Mouse (Mus musculus): ENCODE data around the gene Tamm41. TPM values are rescaled to one million over a fixed set of nuclear protein-coding genes. Genes with fewer than 3 reads are reported as not detected.

Gene Tamm41
- 21.6 and 22.3 TPM in 2 replicates for polyA plus RNA-seq (2012; rRNA removed)

GRCm38 (mm10) chr6:115037103-115038094 is at the start of gene Tamm41:
Tamm41 (minus strand) TSS chr6:115037876.
- DNase-seq (ENCODE audit: low read depth) = no peak

- DNase-seq (ENCODE audit: low read depth) = no peak
Measured at GRCm38 (mm10) chr6:115085274-115085841, 47.7 kb upstream of the Tamm41 start.

GRCm38 (mm10) chr6:115076781-115077575 is 39.3 kb upstream of the Tamm41 start:
- no peak for DNase-seq (ENCODE audit: low read depth)

DNA sequence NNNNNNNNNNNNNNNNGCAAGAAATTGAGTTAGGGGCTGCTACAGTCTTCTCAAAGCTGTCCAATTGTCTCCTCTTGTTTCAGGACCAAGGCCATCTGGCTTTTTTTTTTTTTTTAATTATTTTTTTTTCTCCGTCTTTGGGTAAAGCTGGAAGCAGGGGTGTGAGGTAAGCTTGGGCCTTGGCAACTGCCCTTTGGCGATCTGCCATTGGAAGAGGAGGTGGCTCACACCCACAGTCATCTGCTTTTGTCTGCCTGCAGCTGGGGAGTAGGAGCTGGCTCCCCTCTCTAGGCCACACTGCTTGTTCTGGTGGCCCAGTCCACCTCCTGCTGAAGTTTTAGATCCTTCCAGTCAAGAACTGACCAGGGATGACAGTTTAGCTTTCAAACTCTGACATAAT is 34.3 kb upstream of the Tamm41 start:
- no peak for DNase-seq (ENCODE audit: low read depth)

DNA sequence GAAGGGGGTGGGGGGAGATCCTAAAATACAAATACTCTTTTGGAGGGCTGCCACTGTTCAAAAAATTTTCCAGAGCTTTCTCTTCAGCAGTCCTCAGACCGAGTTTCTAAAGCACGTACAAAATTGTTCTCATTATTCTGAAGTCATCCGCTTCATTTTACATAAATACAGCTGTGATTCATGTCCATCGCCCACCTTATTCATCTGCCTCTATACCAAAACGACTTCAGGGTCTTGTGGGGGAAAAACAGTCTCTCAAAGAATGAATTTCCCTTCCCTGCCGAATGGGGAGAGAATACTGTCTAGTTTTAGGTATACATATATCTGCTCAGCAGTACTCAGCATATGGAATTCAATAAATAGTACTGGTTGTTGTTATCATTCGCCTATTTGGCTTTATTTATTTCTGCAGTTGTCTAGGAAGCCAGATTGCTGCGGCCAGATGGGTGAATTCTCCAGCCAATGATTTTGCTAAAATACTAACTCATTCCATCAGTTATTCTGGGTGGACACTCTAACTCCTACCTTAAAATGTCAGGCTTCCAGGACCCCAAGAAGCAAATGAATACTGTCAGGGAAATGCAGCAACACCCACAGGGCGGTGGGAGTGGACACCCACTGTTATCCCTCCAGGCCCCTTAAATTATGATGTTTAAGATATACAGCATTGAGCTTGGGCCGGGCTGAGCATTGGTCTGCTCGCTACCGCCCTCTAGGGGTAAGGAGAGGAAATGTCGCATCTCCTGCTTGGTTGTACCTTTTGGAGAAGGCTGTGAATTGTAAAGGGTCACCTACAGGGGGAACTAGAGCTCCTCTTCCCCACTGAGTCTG is 27.9 kb upstream of the Tamm41 start:
- DNase-seq (ENCODE audit: low read depth) = no peak

DNA sequence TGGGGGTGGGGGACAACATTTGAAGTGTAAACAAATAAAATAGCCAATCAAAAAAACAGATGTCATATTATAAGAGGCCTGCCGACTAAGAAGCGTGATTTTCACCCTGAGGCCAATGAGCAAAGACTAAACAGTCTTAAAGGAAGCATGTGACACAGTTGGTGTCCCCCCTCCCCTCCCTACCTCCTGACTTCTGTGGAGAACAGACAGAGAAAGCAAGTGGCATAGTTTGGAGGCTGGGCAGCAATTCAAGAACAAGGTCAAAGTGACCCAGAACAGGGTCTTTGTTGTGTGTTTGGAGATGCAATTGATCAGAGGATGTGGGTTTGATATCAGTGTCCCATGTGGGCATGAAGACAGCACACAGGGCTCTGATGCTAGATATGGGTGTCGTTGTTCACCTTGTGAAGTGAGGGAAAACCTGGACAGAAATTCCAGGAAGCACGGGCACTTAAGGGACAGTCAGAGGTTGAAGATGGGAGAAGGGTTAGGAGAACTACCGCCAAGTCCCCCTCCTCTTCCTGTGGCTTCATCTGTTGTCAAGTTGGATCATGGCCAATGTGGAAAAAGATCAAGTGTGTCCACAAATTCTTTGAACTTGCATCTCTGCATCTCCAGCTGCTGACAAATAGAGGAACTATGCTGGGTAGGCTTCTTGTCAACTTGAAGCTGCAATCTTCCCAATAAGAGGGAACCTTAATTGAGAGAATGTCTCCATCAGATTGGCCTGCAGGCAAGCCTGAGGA is 25.1 kb upstream of the Tamm41 start:
- DNase-seq (ENCODE audit: low read depth) = no peak

DNA sequence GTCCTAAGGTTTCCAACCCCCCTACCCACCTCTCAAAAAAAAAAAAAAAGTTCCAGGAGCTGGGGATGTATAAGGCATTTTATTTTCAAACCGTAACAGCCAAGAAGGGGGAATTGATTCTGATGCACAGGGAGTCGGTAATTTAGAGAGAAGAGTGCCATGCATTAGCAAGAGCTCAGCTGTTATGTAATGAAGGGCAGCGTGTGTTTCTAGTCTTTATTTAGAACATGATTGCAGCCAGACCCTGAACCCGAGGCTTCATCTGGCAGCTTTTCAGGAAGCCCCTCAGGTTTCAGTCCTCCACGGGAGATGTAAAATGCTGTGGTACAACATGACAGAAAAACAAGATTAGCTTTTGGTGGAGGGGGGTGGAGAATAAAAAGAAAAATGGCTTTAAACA is 21.6 kb upstream of the Tamm41 start:
- DNase-seq (ENCODE audit: low read depth) = no peak

GRCm38 (mm10) chr6:115056699-115057098 is 19.0 kb upstream of the Tamm41 start:
- DNase-seq (ENCODE audit: low read depth) = no peak

GRCm38 (mm10) chr6:115055440-115055839 is 17.8 kb upstream of the Tamm41 start:
- DNase-seq (ENCODE audit: low read depth) = no peak

GRCm38 (mm10) chr6:115051586-115052197 is 14.0 kb upstream of the Tamm41 start:
- no peak for DNase-seq (ENCODE audit: low read depth)

- DNase-seq (ENCODE audit: low read depth) = no peak
Measured at GRCm38 (mm10) chr6:115049015-115049414, 11.3 kb upstream of the Tamm41 start.

DNA sequence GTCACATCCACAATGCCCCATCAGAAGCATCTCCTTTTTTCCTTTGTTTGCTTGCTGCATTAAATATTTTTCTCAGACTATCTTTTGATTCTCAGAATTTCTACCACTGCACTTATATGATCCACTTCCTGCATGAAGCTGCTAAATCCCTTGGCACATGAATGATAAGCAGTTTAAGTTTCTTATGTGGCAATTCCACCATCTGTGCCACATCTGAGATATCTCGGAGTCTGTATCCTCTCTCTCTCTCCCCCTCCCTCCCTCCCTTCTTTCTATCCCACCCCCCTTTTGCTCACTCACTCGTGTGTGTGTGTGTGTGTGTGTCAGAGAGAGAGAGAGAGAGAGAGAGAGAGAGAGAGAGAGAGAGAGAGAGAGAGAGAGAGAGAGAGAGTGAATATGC is 10.1 kb upstream of the Tamm41 start:
- DNase-seq (ENCODE audit: low read depth) = no peak

DNA sequence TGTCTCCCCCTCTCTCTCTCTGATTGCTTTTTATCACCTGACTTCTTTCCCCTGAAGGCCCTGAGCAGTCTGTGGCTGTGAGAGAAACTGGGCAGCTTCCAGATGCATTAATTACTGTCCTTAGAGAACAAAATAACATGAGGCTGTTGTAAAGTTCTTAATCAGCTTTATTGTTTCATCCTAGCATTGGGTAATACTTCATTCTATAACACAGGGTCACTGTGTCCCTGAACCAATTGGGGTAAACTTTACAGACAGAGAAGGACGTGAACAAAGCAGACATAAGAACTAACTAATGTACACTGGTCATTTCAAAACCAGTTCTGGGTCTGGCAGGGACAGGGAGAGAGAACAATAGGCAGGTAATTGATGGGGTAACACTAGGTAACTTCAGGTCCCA is 8.4 kb upstream of the Tamm41 start:
- DNase-seq (ENCODE audit: low read depth) = peak; percentile 65

DNA sequence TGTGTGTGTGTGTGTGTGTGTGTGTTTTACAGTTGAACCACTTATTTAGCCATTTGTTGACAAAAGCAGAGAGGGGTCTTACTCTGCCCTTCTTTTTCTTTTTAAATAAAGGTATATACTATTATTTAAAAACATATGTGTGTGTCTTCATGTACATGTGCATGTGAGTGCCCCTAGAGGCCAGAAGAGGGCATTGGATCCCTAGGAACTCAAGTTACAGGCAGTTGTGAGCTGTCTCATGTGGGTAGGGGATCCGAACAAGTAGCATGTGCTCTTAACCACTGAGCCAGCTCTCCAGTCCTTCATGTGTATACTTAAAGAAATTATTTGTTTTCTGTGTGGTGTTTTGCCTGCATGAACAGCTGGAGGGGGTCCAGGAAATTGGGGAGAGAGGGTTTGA is 7.0 kb upstream of the Tamm41 start:
- no peak for DNase-seq (ENCODE audit: low read depth)

- DNase-seq (ENCODE audit: low read depth) = no peak
Measured at GRCm38 (mm10) chr6:115043657-115044500, 6.2 kb upstream of the Tamm41 start.

GRCm38 (mm10) chr6:115042609-115043008 is 4.9 kb upstream of the Tamm41 start:
- DNase-seq (ENCODE audit: low read depth) = no peak

DNA sequence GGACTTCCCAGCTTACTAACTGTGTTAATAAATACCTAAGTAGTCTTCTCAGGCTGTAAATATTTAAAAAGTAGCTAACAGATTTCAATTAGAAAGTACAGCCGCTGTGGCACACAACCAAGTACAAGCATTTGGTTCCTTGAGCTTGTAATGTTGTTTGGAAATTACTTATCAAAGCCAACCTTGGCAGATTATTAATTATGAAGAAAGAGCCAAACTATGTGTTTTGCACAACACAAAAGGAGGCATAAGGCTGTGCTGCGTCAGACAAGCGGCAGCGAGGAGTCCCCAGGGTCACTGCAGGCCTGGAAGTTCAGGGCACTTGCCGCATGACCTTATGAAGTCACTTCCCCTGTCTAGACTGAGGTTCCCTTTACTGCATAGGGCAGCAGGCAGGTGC is 4.2 kb downstream of the Tamm41 start:
- DNase-seq (ENCODE audit: low read depth) = no peak

GRCm38 (mm10) chr6:115030098-115030497 is 7.6 kb downstream of the Tamm41 start:
- DNase-seq (ENCODE audit: low read depth) = no peak

- no peak for DNase-seq (ENCODE audit: low read depth)
Measured at GRCm38 (mm10) chr6:115029248-115029647, 8.4 kb downstream of the Tamm41 start.
